Mouse (Mus musculus) small intestine, adult 2 months (tissue): Measurements from ENCODE around the gene Arl10. TPM values are rescaled to one million over a fixed set of nuclear protein-coding genes. Genes with fewer than 3 reads are reported as not detected.
"Not testable (repeated sequence)": the region's sequence is repeated elsewhere in the genome, so short reads cannot be mapped to it uniquely, and the experiment has no call there.

Experiments
- H3K27ac ChIP-seq: fragments of 200-500 bp; 2 replicates; pipeline ENCODE4 v1.5.1; 2012; ENCODE audit warnings: low read depth, low read length, control low read depth, inconsistent platforms; ENCODE audit not compliant: insufficient read depth
- H3K27me3 ChIP-seq: fragments of 200-500 bp; 2 replicates; pipeline ENCODE4 v1.6.1; 2012; ENCODE audit warnings: mild to moderate bottlenecking, moderate library complexity, low read length, inconsistent platforms; ENCODE audit not compliant: control insufficient read depth, insufficient read depth
- H3K36me3 ChIP-seq: fragments of 200-500 bp; 2 replicates; pipeline ENCODE4 v1.6.1; 2012; ENCODE audit warnings: mild to moderate bottlenecking, low read length, control low read depth, inconsistent platforms; ENCODE audit not compliant: control insufficient read depth, insufficient read depth
- H3K4me1 ChIP-seq: fragments of 200-500 bp; 2 replicates; pipeline ENCODE4 v1.6.1; 2012; ENCODE audit warnings: low read length, inconsistent platforms, mixed read lengths; ENCODE audit not compliant: control insufficient read depth, insufficient read depth, insufficient read length
- H3K4me3 ChIP-seq: fragments of 200-500 bp; 2 replicates; pipeline ENCODE4 v1.5.1; 2012; ENCODE audit warnings: low read depth, mild to moderate bottlenecking, control low read depth, inconsistent platforms, low read length, moderate library complexity
- CTCF ChIP-seq: fragments of 200-500 bp; IDR thresholded peaks from 2 replicates; pipeline ENCODE4 v1.5.1; 2012; ENCODE audit warnings: low read depth, mild to moderate bottlenecking, control low read depth, inconsistent platforms, low read length, moderate library complexity, mixed read lengths; ENCODE audit not compliant: insufficient replicate concordance, insufficient read length; ENCODE audit errors: extremely low read depth
- POLR2A ChIP-seq: fragments of 200-500 bp; IDR thresholded peaks from 2 replicates; pipeline ENCODE4 v1.6.1; 2012; ENCODE audit warnings: low read depth, mild to moderate bottlenecking, control low read depth, inconsistent platforms, low read length, moderate library complexity
- WGBS: fragments of 180-500 bp; shearing (Covaris S2); methylation state at CpG from one replicate; pipeline ENCODE4 v1.1.7; 2018; 5-methylcytosine and 5-hydroxymethylcytosine counted together
- polyA plus RNA-seq: library from polyadenylated mRNA; depleted of rRNA; stranded (reverse); fragments of >200 nt; gene quantifications from 2 replicates; pipeline ENCODE4 v1.2.3, GENCODE M21; 2012

Arl10 gene
- polyA plus RNA-seq, 1 experiment, result 11.4 TPM

DNA sequence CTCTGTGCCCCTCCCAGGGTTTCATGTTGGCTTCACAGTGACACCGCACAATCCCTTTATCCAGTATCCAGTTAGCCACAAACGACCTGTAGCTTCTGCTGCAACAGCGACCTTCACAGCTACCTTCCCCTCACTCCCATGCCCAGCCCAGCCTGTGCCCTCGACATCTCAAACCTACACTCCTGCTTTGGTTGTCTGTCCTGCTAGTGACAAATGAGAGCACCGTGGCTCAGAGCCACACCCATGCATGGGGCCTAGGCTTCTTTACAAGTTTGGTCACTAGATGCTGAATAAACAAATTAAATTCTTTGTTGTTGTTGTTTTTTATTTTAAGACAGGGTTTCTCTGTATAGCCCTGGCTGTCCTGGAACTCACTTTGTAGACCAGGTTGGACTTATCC is 32.4 kb downstream of the Arl10 start:
- H3K4me1 ChIP-seq, result peaks cover 30% of the 10 kb centered on the region
- no peaks in the 10 kb centered on the region for H3K27me3 ChIP-seq
- WGBS, result 66% methylated on average over 5 of the region's 5 CpGs
- no peak overlapping the region for H3K27ac ChIP-seq
- TF ChIP-seq CTCF (no peak), POLR2A (no peak)
- H3K4me3 ChIP-seq, result no peak overlapping the region
- H3K36me3 ChIP-seq, result peaks cover 9% of the 10 kb centered on the region

DNA sequence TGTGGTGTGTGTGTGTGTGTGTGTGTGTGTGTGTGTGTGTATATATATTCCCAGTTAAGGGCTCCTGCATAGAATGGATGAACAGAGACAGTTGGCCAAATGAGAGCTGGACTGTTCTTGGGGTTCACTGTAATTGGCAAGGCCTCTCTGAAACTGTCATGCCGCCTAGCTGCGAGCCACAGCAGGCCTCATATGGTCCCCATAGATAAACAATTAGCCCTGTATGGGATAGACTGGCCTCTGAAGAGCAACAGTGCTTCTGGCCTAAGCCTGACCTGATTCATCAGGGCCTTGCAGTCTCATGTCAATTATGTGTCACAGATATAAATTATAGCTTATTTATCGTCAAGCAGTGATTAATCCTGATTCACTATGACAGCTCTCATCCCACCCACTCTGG is 33.2 kb downstream of the Arl10 start:
- TF ChIP-seq CTCF, result no peak
- TF ChIP-seq POLR2A, result no peak
- Histone ChIP-seq H3K36me3 (peaks cover 9% of the 10 kb centered on the region), H3K4me1 (peaks cover 24% of the 10 kb centered on the region), H3K27ac (no peak overlapping the region), H3K27me3 (no peaks in the 10 kb centered on the region), H3K4me3 (no peak overlapping the region)
- WGBS, result 73% methylated on average over 3 of the region's 3 CpGs

DNA sequence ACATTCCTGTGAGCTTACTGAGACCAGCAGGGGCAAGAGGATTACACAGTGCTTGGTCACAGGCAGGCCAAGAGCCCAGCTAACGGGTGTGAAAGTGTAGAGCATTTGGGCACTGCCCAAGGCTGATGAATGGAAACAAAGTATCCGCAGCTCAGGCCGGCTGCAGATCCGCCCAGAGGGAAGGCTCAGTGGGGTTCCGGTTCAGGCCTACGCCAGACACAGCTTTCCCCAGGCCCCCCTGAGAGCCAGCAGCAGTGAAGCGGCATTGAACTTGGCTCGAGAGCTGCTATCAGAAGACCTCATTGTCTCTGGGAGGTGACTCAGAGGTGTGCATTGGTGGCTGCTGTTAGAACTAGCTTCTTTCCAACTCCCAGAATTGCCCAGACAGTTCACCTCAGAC is 33.9 kb downstream of the Arl10 start:
- Histone ChIP-seq H3K27me3 (no peaks in the 10 kb centered on the region), H3K4me3 (no peak overlapping the region), H3K27ac (peak overlapping the region; percentile 5; the same call in 1 of the 2 replicates), H3K4me1 (peaks cover 19% of the 10 kb centered on the region), H3K36me3 (peaks cover 9% of the 10 kb centered on the region)
- no peak for TF ChIP-seq CTCF
- no peak for TF ChIP-seq POLR2A
- WGBS, result 66% methylated on average over 8 of the region's 8 CpGs

DNA sequence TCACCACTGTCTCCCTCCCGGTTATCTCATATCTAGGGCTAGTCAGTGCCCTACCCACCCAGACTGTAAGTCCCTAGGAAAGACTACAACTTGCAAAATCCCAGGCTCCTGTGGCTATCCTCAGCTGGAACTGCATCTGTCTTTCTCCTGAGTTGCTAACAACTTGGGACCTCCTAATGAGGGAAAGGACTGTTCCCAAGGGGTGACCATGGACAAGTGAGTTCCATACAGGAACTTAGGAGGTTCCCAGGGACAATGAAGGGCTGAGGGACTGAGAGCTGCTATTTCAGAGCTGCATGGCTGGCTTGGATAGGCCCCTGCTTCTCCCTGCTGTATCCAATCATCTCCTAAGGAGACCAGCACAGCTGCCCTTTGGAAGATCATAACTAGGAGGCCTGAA is 34.5 kb downstream of the Arl10 start:
- H3K4me3 ChIP-seq, result no peak overlapping the region
- no peak overlapping the region for H3K27ac ChIP-seq
- H3K36me3 ChIP-seq, result peaks cover 5% of the 10 kb centered on the region
- no peak for TF ChIP-seq CTCF
- TF ChIP-seq POLR2A, result no peak
- WGBS, result 29% methylated on average over 1 of the region's 1 CpGs
- peaks cover 19% of the 10 kb centered on the region for H3K4me1 ChIP-seq
- H3K27me3 ChIP-seq, result no peaks in the 10 kb centered on the region

DNA sequence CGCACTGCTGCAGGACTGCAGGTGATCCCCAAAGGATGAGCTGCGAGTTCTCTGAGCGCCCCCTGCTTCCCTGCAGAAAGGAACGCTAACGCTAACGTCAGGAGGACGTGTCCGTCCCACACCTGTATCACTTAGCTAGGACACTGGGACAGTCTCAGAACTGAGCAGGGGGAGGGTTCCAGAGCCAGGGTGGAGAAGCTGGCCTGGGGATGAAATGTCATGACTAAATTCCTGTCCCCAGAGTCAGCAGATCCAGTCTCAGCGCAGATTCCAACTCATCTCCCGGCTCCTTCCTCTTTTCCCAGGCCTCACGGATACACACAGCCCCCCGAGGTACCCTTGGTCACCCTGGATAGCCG is 35.8 kb downstream of the Arl10 start:
- no peaks in the 10 kb centered on the region for H3K27me3 ChIP-seq

DNA sequence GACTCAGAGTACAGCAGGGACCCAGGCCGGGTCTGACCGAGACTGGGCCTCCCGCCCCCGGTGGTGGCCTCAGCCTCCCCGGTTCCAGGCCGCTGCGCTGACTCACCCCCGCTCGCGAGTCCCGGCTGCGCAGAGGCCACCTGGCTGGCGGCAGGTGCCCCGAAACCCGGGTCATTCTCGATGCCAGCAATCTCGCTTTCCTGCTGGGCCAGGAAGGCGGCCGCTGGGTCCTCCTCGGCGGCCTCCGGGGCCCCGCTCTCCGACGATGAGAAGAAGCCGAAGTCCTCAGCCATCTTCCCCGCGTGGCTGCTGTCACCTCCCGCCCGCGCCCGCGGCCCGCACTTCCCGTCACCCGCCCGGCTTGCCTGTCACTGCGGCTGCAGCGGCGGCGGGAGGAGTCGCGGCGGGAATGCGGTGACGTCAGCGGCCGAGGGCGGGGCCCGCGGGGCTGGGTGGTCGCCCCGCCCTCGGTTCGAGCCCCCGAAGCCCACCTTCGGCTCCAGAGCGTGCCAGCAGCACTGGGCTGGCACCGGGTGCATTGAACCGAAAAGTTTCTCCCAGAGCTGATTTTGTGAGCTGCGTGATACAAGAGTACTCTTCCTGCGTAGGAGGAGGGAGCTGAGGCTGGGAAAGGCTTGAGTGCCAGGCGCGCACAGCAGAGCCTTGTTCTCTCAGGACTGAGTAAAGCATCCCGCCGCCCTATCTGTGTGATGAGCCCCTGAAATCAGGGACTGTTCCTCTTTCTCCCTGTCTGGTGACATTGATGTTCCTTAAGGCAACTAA is 36.3 kb downstream of the Arl10 start, which contains the start of gene Cltb:
Cltb (minus strand) TSS at position 373 of the 783 bp plus-strand sequence.
- H3K27ac ChIP-seq, result peak within 1 kb of the TSS; percentile 54
- under 1% methylated on average over 66 of the region's 66 CpGs for WGBS
- H3K36me3 ChIP-seq, result no peaks in the 10 kb centered on the region; the same call in 1 of the 2 replicates
- no peaks in the 10 kb centered on the region for H3K27me3 ChIP-seq
- TF ChIP-seq CTCF, result no peak
- TF ChIP-seq POLR2A, result peak; percentile 69
- H3K4me3 ChIP-seq, result peak within 1 kb of the TSS; percentile 78
- H3K4me1 ChIP-seq, result peaks cover 8% of the 10 kb centered on the region

More for the DNA sequence above, 35.8 kb downstream of the Arl10 start:
- WGBS, result 5% methylated on average over 13 of the region's 13 CpGs
- peak; percentile 26; the same call in 1 of the 2 replicates for TF ChIP-seq CTCF
- TF ChIP-seq POLR2A, result no peak; the same call in 1 of the 2 replicates
- no peaks in the 10 kb centered on the region; the same call in 1 of the 2 replicates for H3K36me3 ChIP-seq
- H3K4me1 ChIP-seq, result peaks cover 11% of the 10 kb centered on the region
- peak overlapping the region; percentile 54 for H3K27ac ChIP-seq
- H3K4me3 ChIP-seq, result peak overlapping the region; percentile 78

DNA sequence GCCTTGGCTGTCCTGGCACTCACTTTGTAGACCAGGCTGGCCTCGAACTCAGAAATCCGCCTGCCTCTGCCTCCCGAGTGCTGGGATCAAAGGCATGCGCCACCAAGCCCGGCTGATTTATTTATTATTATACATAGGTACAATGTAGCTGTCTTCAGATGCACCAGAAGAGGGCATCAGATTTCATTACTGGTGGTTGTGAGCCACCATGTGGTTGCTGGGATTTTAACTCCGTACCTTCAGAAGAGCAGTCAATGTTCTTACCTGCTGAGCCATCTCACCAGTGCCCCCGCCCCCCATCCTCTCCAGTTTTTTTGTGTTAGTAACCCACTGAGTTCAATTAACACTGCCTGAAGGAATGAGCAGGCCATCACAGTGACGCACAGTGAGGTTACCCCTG is 38.3 kb downstream of the Arl10 start:
- H3K4me1 ChIP-seq, H3K36me3 ChIP-seq, H3K4me3 ChIP-seq, H3K27me3 ChIP-seq, H3K27ac ChIP-seq: not testable (repeated sequence)
- 78% methylated on average over 8 of the region's 8 CpGs for WGBS
